In the genomic region with DNA sequence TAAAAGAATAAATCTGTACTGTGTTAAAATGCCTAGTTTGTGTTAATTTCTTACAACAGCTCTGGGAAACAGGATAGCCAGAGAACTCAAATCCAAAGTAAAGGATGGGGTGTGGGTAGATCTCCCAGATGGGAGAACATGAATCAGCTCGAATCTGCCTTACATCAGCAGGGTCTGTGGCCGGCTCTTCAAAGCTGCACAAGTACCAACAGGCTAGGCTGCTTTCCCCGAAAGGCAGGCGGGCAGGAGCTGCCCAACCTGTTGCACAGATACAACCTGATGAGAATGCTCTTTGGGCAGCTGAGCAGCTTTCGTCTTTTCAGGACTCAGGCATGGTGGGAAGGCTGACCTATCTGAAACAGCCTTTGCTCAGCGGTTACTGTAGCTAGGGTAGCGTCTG, we compare ENCODE assay signal across 19 mouse cellular contexts.
A peak's percentile ranks its signal among the peaks of the same experiment; 100 is the strongest.
DNase-seq lines count a peak whose midpoint lies in the region; ATAC-seq lines count a peak whose summit lies in the region.
"Had no signal": no experiment of that assay in that cellular context is flagged by ENCODE, and none has a peak within 500 bp of the region (broad histone marks: within the 10 kb centered on the region; RNA-seq: fewer than 3 reads in every experiment).

No protein-coding gene starts in this region.

- no peak overlapping the region for H3K4me3 ChIP-seq in embryonic facial prominence, embryonic 10.5 days
- no peak overlapping the region for H3K4me3 ChIP-seq in limb, embryonic 10.5 days
- H3K4me3 ChIP-seq in stomach, embryonic 16.5 days (replicated peaks; ENCODE audit: low read length): no peak overlapping the region
- H3K4me3 ChIP-seq: forebrain, embryonic 15.5 days; liver, embryonic 13.5 days had no signal

- 77% methylated on average over 7 of the region's 7 CpGs for WGBS in embryonic facial prominence, embryonic 10.5 days
- 77% methylated on average over 7 of the region's 7 CpGs for WGBS in limb, embryonic 10.5 days
- WGBS in stomach, embryonic 16.5 days: 68% methylated on average over 7 of the region's 7 CpGs

- H3K9ac ChIP-seq in stomach, embryonic 16.5 days (ENCODE audit: low read length): no peak overlapping the region
- H3K9ac ChIP-seq: forebrain, embryonic 15.5 days; liver, embryonic 13.5 days had no signal

- peaks cover 7% of the 10 kb centered on the region; the same call in 1 of the 2 replicates for H3K4me1 ChIP-seq in embryonic facial prominence, embryonic 10.5 days
- peaks cover 5% of the 10 kb centered on the region; the same call in 1 of the 2 replicates for H3K4me1 ChIP-seq in limb, embryonic 10.5 days
- no peaks in the 10 kb centered on the region for H3K4me1 ChIP-seq in stomach, embryonic 16.5 days (ENCODE audit: control insufficient read depth, insufficient read depth, low read length)
- H3K4me1 ChIP-seq: forebrain, embryonic 15.5 days had no signal

- peak; percentile 28 to 58 for DNase-seq in layer of hippocampus, adult 18-20 months (ENCODE audit: low spot score in 2 of 2)
- DNase-seq in layer of hippocampus, postnatal 14 days (ENCODE audit: low spot score in 2 of 2): no peak
- DNase-seq in embryonic facial prominence, embryonic 10.5 days (ENCODE audit: low spot score): peak; percentile 46
- peak; percentile 42 for DNase-seq in limb, embryonic 10.5 days (ENCODE audit: low spot score)
- no peak for DNase-seq in cerebellum, postnatal 25 days
- DNase-seq in thymus, postnatal 4 days: no peak
- no peak for DNase-seq in left cerebral cortex, adult 9 months (ENCODE audit: low spot score in 2 of 2)
- DNase-seq: adrenal gland, adult 8-10 months; cerebellum, adult 11-12 months; heart, adult 18-20 months; heart, postnatal 4 days; kidney, adult 8-10 months; liver, embryonic 13.5 days; right cerebral cortex, adult 18-20 months; thymus, postnatal 14 days had no signal

- no peaks in the 10 kb centered on the region for H3K9me3 ChIP-seq in embryonic facial prominence, embryonic 10.5 days
- H3K9me3 ChIP-seq in limb, embryonic 10.5 days (replicated peaks): no peaks in the 10 kb centered on the region
- no peaks in the 10 kb centered on the region for H3K9me3 ChIP-seq in stomach, embryonic 16.5 days (replicated peaks; ENCODE audit: control insufficient read depth, low read length)
- H3K9me3 ChIP-seq: forebrain, embryonic 15.5 days; liver, embryonic 13.5 days; megakaryocyte, embryonic 14.5 days had no signal

- no peak overlapping the region; the same call in 1 of the 2 replicates for H3K27ac ChIP-seq in embryonic facial prominence, embryonic 10.5 days (replicated peaks)
- no peak overlapping the region for H3K27ac ChIP-seq in limb, embryonic 10.5 days
- peak overlapping the region; percentile 59 for H3K27ac ChIP-seq in stomach, embryonic 16.5 days (ENCODE audit: low read length)
- H3K27ac ChIP-seq: forebrain, embryonic 15.5 days; liver, embryonic 13.5 days had no signal

- no peaks in the 10 kb centered on the region for H3K36me3 ChIP-seq in embryonic facial prominence, embryonic 10.5 days (replicated peaks)
- no peaks in the 10 kb centered on the region for H3K36me3 ChIP-seq in limb, embryonic 10.5 days
- no peaks in the 10 kb centered on the region for H3K36me3 ChIP-seq in stomach, embryonic 16.5 days (ENCODE audit: control insufficient read depth, insufficient read depth, low read length)
- H3K36me3 ChIP-seq: forebrain, embryonic 15.5 days had no signal

- H3K27me3 ChIP-seq in embryonic facial prominence, embryonic 10.5 days (replicated peaks; ENCODE audit: low read depth, poor library complexity, severe bottlenecking): no peaks in the 10 kb centered on the region
- no peaks in the 10 kb centered on the region for H3K27me3 ChIP-seq in limb, embryonic 10.5 days (ENCODE audit: low read depth, poor library complexity, severe bottlenecking)
- no peaks in the 10 kb centered on the region for H3K27me3 ChIP-seq in stomach, embryonic 16.5 days (ENCODE audit: control insufficient read depth, insufficient read depth, low read length)
- H3K27me3 ChIP-seq: forebrain, embryonic 15.5 days; liver, embryonic 13.5 days; megakaryocyte, embryonic 14.5 days had no signal

- peak; percentile 54; the same call in 1 of the 2 replicates for ATAC-seq in stomach, embryonic 16.5 days (ENCODE audit: insufficient read depth, low FRiP score)
- ATAC-seq: forebrain, embryonic 15.5 days; lung, postnatal 0 days had no signal

- H3K4me2 ChIP-seq in stomach, embryonic 16.5 days (ENCODE audit: low read depth, low read length): no peak overlapping the region
- H3K4me2 ChIP-seq: forebrain, embryonic 15.5 days; liver, embryonic 13.5 days had no signal

Comparison
In these comparisons a context has a peak if more than half of its experiments do, and no peak if none do; other contexts are left out.
1. DNase-seq: peak in layer of hippocampus, adult 18-20 months (2 of 2), embryonic facial prominence, embryonic 10.5 days (single experiment) and limb, embryonic 10.5 days (single experiment); none in layer of hippocampus, postnatal 14 days (0 of 2), cerebellum, postnatal 25 days (0 of 2), thymus, postnatal 4 days (single experiment) and left cerebral cortex, adult 9 months (0 of 2).